Mouse (Mus musculus) megakaryocyte, embryonic 14.5 days (primary cell): ENCODE measurements around the gene Gm340.

Experiments used
- FLI1 ChIP-seq: IDR thresholded peaks from 2 replicates; pipeline ENCODE4 v1.6.1; 2012; ENCODE audit warnings: low read length, inconsistent platforms, mixed read lengths
- GATA1 ChIP-seq: IDR thresholded peaks from 3 replicates; pipeline ENCODE4 v1.6.1; 2012; ENCODE audit warnings: mixed read lengths, low read length, inconsistent platforms, borderline replicate concordance

GRCm38 (mm10) chr19:41556981-41557380 lies 25.2 kb upstream of the Gm340 start:
- TF ChIP-seq GATA1 (no peak), FLI1 (no peak)
